21 mouse cellular contexts compared by ENCODE assay signal in genomic region chr8:111974138-111974537, GRCm38 (mm10). TPM values are rescaled to one million over a fixed set of nuclear protein-coding genes. Genes with fewer than 3 reads are reported as not detected.
DNase-seq lines count a peak whose midpoint lies in the region; ATAC-seq lines count a peak whose summit lies in the region.
"Had no signal": no experiment of that assay in that cellular context is flagged by ENCODE, and none has a peak within 500 bp of the region (broad histone marks: within the 10 kb centered on the region; RNA-seq: fewer than 3 reads in every experiment).

No protein-coding gene starts in this region.

- H3K4me1 ChIP-seq in forebrain, embryonic 12.5 days = no peaks in the 10 kb centered on the region
- H3K4me1 ChIP-seq: embryonic facial prominence, embryonic 10.5 days; embryonic facial prominence, embryonic 12.5 days had no signal

- H3K9ac ChIP-seq in forebrain, embryonic 12.5 days = no peak overlapping the region
- H3K9ac ChIP-seq: embryonic facial prominence, embryonic 12.5 days had no signal

- H3K27ac ChIP-seq in forebrain, embryonic 12.5 days = no peak overlapping the region
- H3K27ac ChIP-seq: embryonic facial prominence, embryonic 10.5 days; embryonic facial prominence, embryonic 12.5 days had no signal

- H3K9me3 ChIP-seq in forebrain, embryonic 12.5 days = no peaks in the 10 kb centered on the region
- H3K9me3 ChIP-seq: embryonic facial prominence, embryonic 12.5 days had no signal

- H3K36me3 ChIP-seq in forebrain, embryonic 12.5 days (replicated peaks) = peaks cover 37% of the 10 kb centered on the region

- no peak overlapping the region for H3K4me3 ChIP-seq in forebrain, embryonic 12.5 days (replicated peaks)
- H3K4me3 ChIP-seq: embryonic facial prominence, embryonic 10.5 days; embryonic facial prominence, embryonic 12.5 days had no signal

- H3K27me3 ChIP-seq in forebrain, embryonic 12.5 days = no peaks in the 10 kb centered on the region
- H3K27me3 ChIP-seq: CH12.LX; embryonic facial prominence, embryonic 12.5 days; Patski had no signal

- no peak for ATAC-seq in forebrain, embryonic 12.5 days (ENCODE audit: low FRiP score)
- ATAC-seq: activated CD4-positive, CD25-positive, alpha-beta regulatory T cell, adult 4 months; forebrain, embryonic 14.5 days; forebrain, embryonic 16.5 days; Patski had no signal

- H3K4me2 ChIP-seq in forebrain, embryonic 12.5 days = no peak overlapping the region
- H3K4me2 ChIP-seq: embryonic facial prominence, embryonic 12.5 days had no signal

- 97% methylated on average over 12 of the region's 12 CpGs for WGBS in forebrain, embryonic 12.5 days

- DNase-seq in CD4-positive helper T cell, adult 2 months (ENCODE audit: low read depth, low spot score) = peak; percentile 54
- DNase-seq in R1 (ENCODE audit: low read depth, low spot score) = peak; percentile 53
- DNase-seq in induced T-regulatory cell, adult 2 months (ENCODE audit: low read depth) = peak; percentile 23
- DNase-seq in heart, adult 11 months = no peak
- DNase-seq in gastrocnemius, adult 8-10 months (ENCODE audit: low spot score in 2 of 2) = no peak
- DNase-seq: adrenal gland, adult 8-10 months; adrenal gland, postnatal 14 days; adrenal gland, postnatal 36 days; cerebellum, adult 11-12 months; cerebellum, adult 2 months; cerebellum, adult 9-10 months; cerebellum, postnatal 10 days; cerebellum, postnatal 25 days had no signal

RNA-seq across cellular contexts. Expression of gene Adat1, which starts 18.0 kb away (rescaled TPM):
- 12.6 and 13.0 TPM in 2 replicates for polyA plus RNA-seq in forebrain, embryonic 12.5 days (2016; fragmentation: Nextera tagmentation; extraction: Ambion mirVana)
- total RNA-seq in gastrocnemius, adult 8-10 months (2022) = 1 to 10 TPM; 1.7 to 2.5 (median 2.3) TPM

RNA-seq across cellular contexts. Expression of gene Gabarapl2, which starts 33.6 kb away (rescaled TPM):
- polyA plus RNA-seq in forebrain, embryonic 12.5 days (2016; fragmentation: Nextera tagmentation; extraction: Ambion mirVana) = 336 and 356 TPM in 2 replicates
- 100 to 1,000 TPM; 112 to 138 (median 117) TPM for total RNA-seq in gastrocnemius, adult 8-10 months (2022)

RNA-seq across cellular contexts. Expression of gene Kars, which starts 37.0 kb away (rescaled TPM):
- polyA plus RNA-seq in forebrain, embryonic 12.5 days (2016; fragmentation: Nextera tagmentation; extraction: Ambion mirVana) = 210 and 225 TPM in 2 replicates
- 100 to 1,000 TPM; 128 to 150 (median 134) TPM for total RNA-seq in gastrocnemius, adult 8-10 months (2022)

RNA-seq across cellular contexts. Expression of gene Terf2ip, which starts 37.1 kb away (rescaled TPM):
- 37.0 and 38.7 TPM in 2 replicates for polyA plus RNA-seq in forebrain, embryonic 12.5 days (2016; fragmentation: Nextera tagmentation; extraction: Ambion mirVana)
- 10 to 100 TPM in 1 of 4 experiments, 1 to 10 TPM in 3; 8.6 to 10.6 (median 9.2) TPM for total RNA-seq in gastrocnemius, adult 8-10 months (2022)

RNA-seq across cellular contexts. Expression of gene Tmem231, which starts 40.5 kb away (rescaled TPM):
- polyA plus RNA-seq in forebrain, embryonic 12.5 days (2016; fragmentation: Nextera tagmentation; extraction: Ambion mirVana) = 18.6 and 18.7 TPM in 2 replicates
- 1 to 10 TPM in 1 of 4 experiments, under 1 TPM in 3; 0.41 to 1.0 (median 0.74) TPM for total RNA-seq in gastrocnemius, adult 8-10 months (2022)

Comparison
In these comparisons a context has a peak if more than half of its experiments do, and no peak if none do; other contexts are left out.
1. DNase-seq: peak in CD4-positive helper T cell, adult 2 months (single experiment), R1 (single experiment) and induced T-regulatory cell, adult 2 months (single experiment); none in heart, adult 11 months (single experiment) and gastrocnemius, adult 8-10 months (0 of 2).